Mouse (Mus musculus) left cerebral cortex, postnatal 4 days (tissue): ENCODE measurements at regions not wholly inside any gene's neighbourhood (a gene's known extent, or its start where the extent isn't known, plus 50 kb on each side); places are given as distances from the start of the nearest gene placed in this dataset.

Experiments used
- DNase-seq: peaks from one replicate; pipeline ENCODE4 v3.0.0-alpha.2; 2022
- intact Hi-C: fragments of 180-260 bp; cut with DNase I; formaldehyde crosslinking; loops from one replicate; pipeline ENCODE4 v1.15.1; 2025

DNA sequence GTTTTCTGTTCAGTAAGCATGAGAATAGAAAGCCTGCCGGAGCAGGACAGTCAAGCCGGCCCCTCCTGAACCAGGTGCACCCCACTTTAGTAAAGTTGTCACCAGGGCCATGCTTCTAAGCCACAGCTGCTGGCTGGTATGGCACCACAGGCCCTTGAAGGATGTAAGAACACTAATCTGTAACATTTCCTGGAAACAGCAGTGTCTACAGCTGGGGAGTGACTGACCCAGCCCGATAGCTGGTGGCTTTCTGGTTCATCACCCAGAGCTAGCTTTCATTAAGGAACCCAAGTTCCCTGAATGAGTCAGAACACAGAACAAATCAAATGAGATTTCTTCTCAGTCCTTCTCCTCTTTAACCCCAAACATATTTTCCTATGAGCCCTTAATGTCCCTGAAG lies 82.4 kb upstream of the Nkx1-1 start:
- intact Hi-C loops, result no loop called here
- DNase-seq, result no peak

- intact Hi-C loops, result no loop called here
- no peak for DNase-seq
These were observed 78.6 kb upstream of the Nkx1-1 start for GRCm38 (mm10) chr5:33512253-33512884.

- intact Hi-C loops, result no loop called here
- DNase-seq, result no peak
These were observed 77.9 kb upstream of the Nkx1-1 start for GRCm38 (mm10) chr5:33511529-33512252.

DNA sequence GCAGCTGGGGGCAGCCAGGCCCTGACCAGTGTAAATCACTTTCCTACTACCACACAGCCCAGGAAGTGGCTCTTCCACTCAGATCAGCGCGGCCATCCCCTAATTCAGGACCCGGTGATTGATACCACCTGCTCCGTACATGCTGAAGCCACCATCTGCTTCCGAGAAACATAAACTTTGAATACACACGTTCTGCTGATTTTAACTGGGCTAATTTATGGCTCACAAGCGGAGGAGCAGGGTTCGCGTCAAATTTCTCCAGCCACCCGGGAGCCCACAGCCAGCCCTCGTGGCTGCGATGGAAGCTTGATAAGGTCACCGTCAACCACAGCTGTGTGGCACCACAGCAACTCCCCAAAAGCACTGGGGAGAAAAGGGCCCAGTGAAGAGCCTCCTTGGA lies 72.0 kb upstream of the Nkx1-1 start:
- intact Hi-C loops, result no loop called here
- no peak for DNase-seq

- no peak for DNase-seq
- intact Hi-C loops, result no loop called here
These were observed 68.1 kb upstream of the Nkx1-1 start for GRCm38 (mm10) chr5:33501735-33502495.

- intact Hi-C loops, result no loop called here
These were observed 67.4 kb upstream of the Nkx1-1 start for GRCm38 (mm10) chr5:33501211-33501610.

DNA sequence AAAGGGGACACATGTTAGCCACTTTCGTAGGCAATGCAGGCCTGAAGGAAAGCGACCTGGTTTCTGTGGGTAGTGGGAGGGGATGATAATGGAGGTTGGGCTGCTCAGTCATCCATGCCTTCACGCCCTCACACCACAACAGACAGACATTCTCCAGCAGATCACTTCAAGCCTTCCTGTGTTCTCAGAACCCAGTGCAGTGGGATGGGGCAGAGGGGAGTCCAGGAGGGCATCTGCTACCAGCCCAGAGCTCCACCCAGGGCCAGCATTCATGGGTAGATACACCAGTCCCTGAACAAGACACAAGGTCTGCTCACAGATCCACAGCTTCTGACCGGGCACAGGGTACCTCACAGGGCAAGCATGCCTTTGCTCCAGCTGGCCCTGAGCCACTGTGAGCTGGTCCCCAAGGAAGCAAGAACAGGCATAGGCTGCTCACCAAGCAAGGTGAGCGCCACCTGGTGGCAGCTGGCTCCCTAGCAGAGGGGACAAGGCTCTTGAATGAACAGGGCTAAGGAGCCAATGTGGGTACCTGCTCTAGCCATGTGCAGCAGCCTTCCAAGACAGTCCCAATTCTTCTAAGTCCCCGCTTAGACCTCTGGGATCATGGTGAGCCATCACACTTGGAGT lies 62.2 kb upstream of the Nkx1-1 start:
- peak; percentile 98 for DNase-seq
- intact Hi-C loops, result loop anchor here (10.0 kb wide), 1 partner anchor 101 kb away; no protein-coding TSS in a partner anchor

More at GRCm38 (mm10) chr5:33501211-33501610, 67.4 kb upstream of the Nkx1-1 start:
- DNase-seq, result no peak

- DNase-seq, result no peak
- intact Hi-C loops, result loop anchor here (10.0 kb wide), 1 partner anchor 100 kb away; no protein-coding TSS in a partner anchor
These were observed 61.5 kb upstream of the Nkx1-1 start for GRCm38 (mm10) chr5:33495276-33495675.

DNA sequence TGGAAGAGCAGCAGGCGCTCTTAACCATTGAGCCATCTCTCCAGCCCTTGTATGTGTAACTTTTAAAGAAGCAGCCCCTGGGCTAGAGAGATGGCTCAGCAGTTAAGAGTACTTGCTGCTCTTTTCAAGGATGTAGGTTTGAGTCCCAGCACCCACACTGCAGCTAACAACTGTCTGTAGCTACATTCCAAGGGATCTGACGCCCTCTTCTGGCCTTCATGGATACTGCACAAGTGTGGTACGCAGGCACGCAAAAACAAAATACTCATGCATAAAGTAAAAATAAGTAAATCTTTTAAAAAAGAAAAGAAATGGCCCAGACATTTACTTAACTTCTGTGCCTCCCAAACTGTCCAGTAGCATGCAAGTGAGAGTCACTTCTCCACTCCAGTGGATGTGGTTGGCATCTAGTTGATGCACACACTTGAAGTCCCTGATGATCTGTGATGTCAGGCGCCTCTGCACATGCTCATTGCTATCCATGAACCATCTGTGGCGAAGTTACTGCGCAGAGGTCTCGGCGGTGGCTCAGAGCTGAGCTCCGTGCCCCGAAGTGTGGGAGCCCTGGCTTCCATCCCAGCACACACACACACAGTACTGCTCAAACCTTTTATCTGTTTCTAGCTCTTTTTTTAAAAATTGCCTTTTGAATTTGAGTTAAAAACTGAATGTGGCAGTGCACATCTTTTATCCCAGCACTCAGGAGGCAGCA lies 59.0 kb upstream of the Nkx1-1 start:
- intact Hi-C loops, result loop anchor here (10.0 kb wide), 1 partner anchor 98 kb away; no protein-coding TSS in a partner anchor
- no peak for DNase-seq

- DNase-seq, result no peak
- intact Hi-C loops, result no loop called here
These were observed 55.5 kb upstream of the Nkx1-1 start for GRCm38 (mm10) chr5:33489286-33489685.

DNA sequence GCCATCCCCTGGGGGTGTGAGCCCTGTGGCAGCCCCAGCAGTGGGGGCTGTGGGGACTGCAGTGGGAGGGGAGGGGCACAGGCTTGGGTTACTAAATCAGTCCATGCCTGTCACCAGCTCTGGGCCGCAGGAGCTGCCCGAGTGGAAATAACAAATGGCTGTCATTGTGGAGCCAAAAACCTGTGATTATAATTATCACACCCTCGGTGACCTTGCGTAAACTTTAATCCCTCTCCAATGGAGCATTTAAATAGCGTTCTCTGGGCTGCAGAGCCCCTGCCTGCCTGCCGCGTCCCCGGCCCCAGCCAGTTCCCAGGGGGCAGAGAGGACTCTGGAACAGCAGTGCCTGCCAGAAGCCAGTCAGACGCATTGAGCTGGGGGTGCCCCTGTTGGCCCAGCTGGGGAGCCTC lies 54.4 kb upstream of the Nkx1-1 start:
- DNase-seq, result peak; percentile 38
- intact Hi-C loops, result no loop called here

DNA sequence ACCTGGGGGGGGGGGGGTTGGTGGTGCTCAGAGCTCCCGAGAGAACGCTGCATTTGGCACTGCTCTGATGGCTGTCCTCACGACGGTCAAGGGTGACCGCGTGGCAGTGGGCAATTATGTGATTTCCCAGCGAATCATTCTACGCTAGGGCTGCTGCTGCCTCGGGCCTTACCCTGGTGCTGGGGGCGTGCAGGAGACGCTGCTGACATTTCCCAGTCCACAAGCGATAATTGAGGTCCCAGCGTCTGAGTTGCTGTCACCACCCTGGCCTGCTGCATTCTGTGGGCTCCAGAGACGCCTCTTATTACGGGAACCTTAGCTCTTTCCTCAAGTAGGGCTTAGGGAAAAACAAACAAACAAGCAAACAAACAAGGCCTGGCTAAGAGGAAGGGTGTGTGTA lies 52.0 kb upstream of the Nkx1-1 start:
- intact Hi-C loops, result no loop called here
- no peak for DNase-seq
